Mouse (Mus musculus) stomach, embryonic 16.5 days (tissue): ENCODE data around the gene Igbp1b. TPM values are rescaled to one million over a fixed set of nuclear protein-coding genes. Genes with fewer than 3 reads are reported as not detected.

Experiments used
- polyA plus RNA-seq: library from polyadenylated mRNA; unstranded; fragments of >200 nt; fragmentation: Nextera tagmentation; extraction: Ambion mirVana; gene quantifications from 2 replicates; pipeline ENCODE4 v1.2.1, GENCODE M21; 2015

Gene Igbp1b
- polyA plus RNA-seq, 1 experiment from 2014 or later, result not detected

Other genes with a start within 250 kb of the Igbp1b start
- gene Lmo3, start 76.6 kb downstream of the Igbp1b start, polyA plus RNA-seq, result 4.4 and 5.2 TPM in 2 replicates